Mouse (Mus musculus): ENCODE measurements at regions not wholly inside any gene's neighbourhood (a gene's known extent, or its start where the extent isn't known, plus 50 kb on each side); places are given as distances from the start of the nearest gene placed in this dataset.

DNA sequence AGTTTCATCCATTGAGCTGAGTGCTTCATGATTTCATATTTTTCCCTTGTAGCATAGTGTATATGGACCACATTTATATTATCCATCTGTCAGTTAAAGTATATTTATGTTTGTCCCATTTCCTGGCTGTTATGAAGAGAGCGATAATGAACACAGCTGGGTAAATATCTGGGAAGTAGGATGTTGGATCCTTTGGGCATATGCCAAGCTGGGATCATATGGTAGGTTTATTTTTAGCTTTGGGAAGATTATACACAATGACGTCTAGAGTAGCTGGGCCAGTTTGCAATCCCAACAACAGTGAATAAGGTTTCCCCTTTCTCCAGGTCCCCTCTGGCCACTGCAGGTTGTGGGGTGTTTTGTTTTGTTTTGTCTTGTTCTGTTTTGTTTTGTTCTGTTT, 164.5 kb downstream of the Gm765 start:
- intact Hi-C loops (cut with DNase I) = no loop called here
- Histone ChIP-seq H3K27ac (no peak overlapping the region), H3K4me3 (no peak overlapping the region)
- TF ChIP-seq CTCF (IDR thresholded peaks at IDR 0.05) = no peak
- no peak for DNase-seq

- DNase-seq = no peak
- Histone ChIP-seq H3K4me3 (no peak overlapping the region), H3K27ac (no peak overlapping the region)
- TF ChIP-seq CTCF (IDR thresholded peaks at IDR 0.05) = no peak
- intact Hi-C loops (cut with DNase I) = no loop called here
These were observed 193.3 kb downstream of the Gm765 start for GRCm38 (mm10) chr6:98149043-98149813.

GRCm38 (mm10) chr6:98147855-98148254, 194.7 kb downstream of the Gm765 start:
- intact Hi-C loops (cut with DNase I) = no loop called here
- Histone ChIP-seq H3K4me3 (no peak overlapping the region), H3K27ac (no peak overlapping the region)
- no peak for TF ChIP-seq CTCF (IDR thresholded peaks at IDR 0.05)
- DNase-seq = no peak

GRCm38 (mm10) chr6:98132931-98133330, 209.6 kb downstream of the Gm765 start:
- DNase-seq = peak; percentile 19
- no peak overlapping the region for H3K4me3 ChIP-seq
- no peak overlapping the region for H3K27ac ChIP-seq
- TF ChIP-seq CTCF (IDR thresholded peaks at IDR 0.05) = peak; percentile 63
- intact Hi-C loops (cut with DNase I) = loop anchor here (5.0 kb wide), 1 partner anchor 249 kb away; no protein-coding TSS in a partner anchor

DNA sequence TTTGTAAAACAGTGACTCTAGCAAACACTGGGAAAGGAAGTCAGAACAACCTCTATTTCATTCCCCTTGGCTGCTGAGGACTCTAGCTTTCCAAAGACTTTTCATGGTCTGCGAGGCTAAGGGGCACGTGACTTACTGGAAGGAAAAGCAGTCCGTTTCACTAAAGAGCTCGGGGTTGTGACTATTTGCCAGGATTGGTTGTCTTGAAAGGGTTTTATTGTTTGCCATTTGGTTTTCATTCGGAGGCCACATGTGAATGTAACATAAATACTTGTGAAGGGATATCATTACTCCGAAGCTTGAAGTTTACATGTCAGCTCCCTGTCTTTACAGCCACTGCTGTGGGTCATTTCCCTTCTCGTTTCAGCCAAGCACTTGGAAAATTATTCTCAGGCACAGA, 217.1 kb downstream of the Gm765 start:
- DNase-seq = no peak
- no peak for TF ChIP-seq CTCF (IDR thresholded peaks at IDR 0.05)
- Histone ChIP-seq H3K4me3 (no peak overlapping the region), H3K27ac (no peak overlapping the region)
- intact Hi-C loops (cut with DNase I) = no loop called here

DNA sequence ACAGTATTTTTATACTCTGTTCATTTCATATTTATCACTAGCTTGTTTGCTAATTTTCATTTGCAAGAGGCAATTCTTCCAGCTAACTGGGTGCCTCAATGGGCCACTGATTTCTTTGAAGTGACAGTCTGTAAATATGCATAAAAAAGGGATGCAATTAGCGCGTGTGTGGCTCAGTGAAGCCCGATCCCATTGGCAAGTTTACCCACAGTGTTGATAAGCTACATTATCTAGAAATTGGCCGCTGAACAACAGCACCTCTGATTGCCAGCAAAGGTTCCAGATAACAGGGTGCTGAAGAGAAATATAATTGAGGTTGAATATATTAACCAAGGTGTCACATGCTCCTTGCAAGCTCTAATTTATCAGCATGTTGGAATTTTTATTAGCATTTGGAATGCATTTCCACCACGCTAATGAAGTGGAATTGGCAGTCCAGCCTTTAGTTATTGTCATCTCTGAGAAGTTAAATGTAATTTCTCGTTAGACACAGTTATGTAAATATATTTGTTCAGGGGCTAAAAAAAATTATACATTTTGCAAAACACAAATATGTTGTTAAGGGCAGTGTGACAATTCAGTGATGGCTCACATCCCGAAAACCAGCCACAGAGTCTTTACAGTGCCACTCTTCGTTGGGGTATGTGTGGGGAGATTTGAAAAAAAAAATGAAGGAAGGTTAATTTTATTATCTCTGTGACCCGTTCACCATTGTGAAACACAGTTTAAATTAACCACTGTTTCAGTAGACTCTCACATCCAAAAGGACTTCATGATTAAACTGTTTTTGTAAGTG, 224.0 kb downstream of the Gm765 start:
- H3K4me3 ChIP-seq = no peak overlapping the region
- no peak overlapping the region for H3K27ac ChIP-seq
- DNase-seq = no peak
- no peak for TF ChIP-seq CTCF (IDR thresholded peaks at IDR 0.05)
- intact Hi-C loops (cut with DNase I) = no loop called here

DNA sequence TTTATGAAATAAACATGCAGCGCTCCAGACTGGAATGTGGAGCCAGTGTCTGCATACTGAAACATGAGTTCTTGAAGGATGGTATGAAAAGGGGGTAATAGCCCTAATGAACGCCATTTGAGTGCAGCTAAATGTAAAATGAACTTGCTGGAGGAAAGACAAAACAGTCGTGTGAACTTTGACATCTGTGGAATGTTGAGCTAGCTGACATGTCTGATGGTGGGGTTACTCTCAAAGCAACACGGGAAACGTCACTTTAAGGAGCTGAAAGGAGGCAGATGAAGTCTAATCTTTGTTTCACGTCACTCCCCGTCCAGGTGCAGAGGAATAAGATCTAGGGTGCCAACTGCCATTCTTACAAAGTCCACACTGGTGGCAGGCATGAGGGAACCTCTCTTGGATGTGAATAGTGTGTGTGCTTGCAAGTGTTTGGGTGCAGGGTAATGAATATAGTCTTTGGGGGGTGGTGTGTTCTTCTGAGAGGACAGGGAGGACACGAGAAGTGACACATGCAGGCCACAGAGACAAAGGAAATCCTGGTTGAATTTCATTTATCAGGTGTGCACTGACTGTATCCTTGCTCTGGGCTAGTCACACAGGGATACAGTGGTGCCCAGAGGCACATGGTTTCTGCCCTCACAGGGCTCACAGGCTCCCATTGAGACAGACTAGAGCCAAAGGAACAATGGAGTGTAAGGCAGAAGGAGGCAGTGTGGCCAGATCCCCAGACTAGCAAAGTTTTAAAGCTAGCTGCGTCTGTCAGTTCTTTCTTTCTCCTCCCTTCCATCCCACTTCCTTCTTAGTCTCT, 228.0 kb downstream of the Gm765 start:
- Histone ChIP-seq H3K4me3 (no peak overlapping the region), H3K27ac (peak overlapping the region; percentile 20)
- TF ChIP-seq CTCF (IDR thresholded peaks at IDR 0.05) = no peak
- no peak for DNase-seq
- intact Hi-C loops (cut with DNase I) = no loop called here

DNA sequence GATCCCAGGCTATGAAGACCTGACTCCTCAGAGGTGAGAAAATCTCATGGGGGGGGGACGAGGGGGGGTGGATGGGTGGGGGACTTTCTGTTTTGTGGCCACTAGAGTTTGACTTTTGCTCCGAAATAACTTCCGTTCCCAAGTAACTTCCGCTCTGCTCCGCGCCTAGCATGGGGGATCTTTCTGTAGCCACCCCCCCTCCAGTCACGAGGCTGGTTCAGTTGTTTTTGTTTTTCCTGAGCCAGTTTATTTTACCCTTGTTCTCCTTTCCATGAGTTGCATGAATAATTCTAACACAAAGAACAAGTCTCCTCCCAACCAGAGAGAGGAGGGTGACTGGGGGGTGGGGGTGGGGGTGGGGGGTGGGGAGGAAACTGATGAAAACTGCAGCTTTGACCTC, 228.8 kb downstream of the Gm765 start:
- Histone ChIP-seq H3K27ac (no peak overlapping the region), H3K4me3 (peak overlapping the region; percentile 36)
- no peak for TF ChIP-seq CTCF (IDR thresholded peaks at IDR 0.05)
- DNase-seq = peak; percentile 20
- intact Hi-C loops (cut with DNase I) = no loop called here

GRCm38 (mm10) chr6:98112495-98113115, 229.9 kb downstream of the Gm765 start:
- TF ChIP-seq CTCF (IDR thresholded peaks at IDR 0.05) = no peak
- H3K4me3 ChIP-seq = no peak overlapping the region
- intact Hi-C loops (cut with DNase I) = no loop called here
- H3K27ac ChIP-seq = no peak overlapping the region
- DNase-seq = no peak

DNA sequence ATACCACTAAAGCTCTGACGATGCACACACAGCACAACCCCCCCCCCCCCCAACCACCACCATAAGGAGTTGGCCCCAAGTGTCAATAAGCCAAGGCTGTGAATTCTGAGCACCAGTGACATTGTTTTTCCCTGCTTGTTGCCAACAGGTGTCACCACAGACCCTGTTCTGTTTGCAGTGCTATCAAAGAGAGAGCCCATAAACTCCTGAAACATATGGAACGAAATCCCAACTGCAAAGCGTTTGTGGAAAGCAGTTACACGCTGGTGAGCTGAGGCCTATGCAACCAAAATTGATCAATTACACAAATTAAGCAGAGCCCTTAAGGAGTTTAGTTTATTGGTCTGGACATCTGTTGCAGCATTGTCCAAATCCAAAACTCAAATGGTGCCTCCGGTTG, 235.4 kb downstream of the Gm765 start:
- no peak for TF ChIP-seq CTCF (IDR thresholded peaks at IDR 0.05)
- H3K4me3 ChIP-seq = no peak overlapping the region
- no peak for DNase-seq
- intact Hi-C loops (cut with DNase I) = loop anchor here (5.0 to 10.0 kb wide), 2 partner anchors 168 to 275 kb away; no protein-coding TSS in a partner anchor
- H3K27ac ChIP-seq = no peak overlapping the region

GRCm38 (mm10) chr6:98105280-98106090, 237.1 kb downstream of the Gm765 start:
- peak; percentile 95 for TF ChIP-seq CTCF (IDR thresholded peaks at IDR 0.05)
- intact Hi-C loops (cut with DNase I) = loop anchor here (1.0 to 10.0 kb wide), 3 partner anchors 169 to 1495 kb away; no protein-coding TSS in a partner anchor
- Histone ChIP-seq H3K4me3 (peak overlapping the region; percentile 73), H3K27ac (peak overlapping the region; percentile 44; the same call in 1 of the 2 replicates)
- DNase-seq = peak; percentile 78
